Mouse (Mus musculus) liver, embryonic 16.5 days (tissue): ENCODE data around the gene Zfp503. TPM values are rescaled to one million over a fixed set of nuclear protein-coding genes. Genes with fewer than 3 reads are reported as not detected.

ENCODE experiments used
- ATAC-seq: fragments of 200-750 bp; cut with Nextera tagmentation; 2 replicates; pipeline ENCODE4 v1.8.0; 2017; ENCODE audit warnings: low read depth, mild to moderate bottlenecking, moderate number of reproducible peaks, moderate library complexity
- H3K27ac ChIP-seq: fragments of 300-500 bp; sonication (generic); 2 replicates; pipeline ENCODE4 v1.5.1; 2014; ENCODE audit warnings: mild to moderate bottlenecking, low read length
- H3K27me3 ChIP-seq: fragments of 300-500 bp; sonication (generic); 2 replicates; pipeline ENCODE4 v1.6.1; 2014; ENCODE audit warnings: low read depth, low read length, mixed read lengths; ENCODE audit not compliant: control insufficient read depth, insufficient read depth
- H3K36me3 ChIP-seq: fragments of 300-500 bp; sonication (generic); 2 replicates; pipeline ENCODE4 v1.6.1; 2014; ENCODE audit warnings: mild to moderate bottlenecking; ENCODE audit not compliant: control insufficient read depth, insufficient read depth
- H3K4me1 ChIP-seq: fragments of 300-500 bp; sonication (generic); 2 replicates; pipeline ENCODE4 v1.6.1; 2014; ENCODE audit warnings: low read depth, low read length, mixed read lengths; ENCODE audit not compliant: control insufficient read depth
- H3K4me2 ChIP-seq: fragments of 300-500 bp; sonication (generic); 2 replicates; pipeline ENCODE4 v1.6.1; 2014; ENCODE audit warnings: low read depth, low read length, mixed read lengths
- H3K4me3 ChIP-seq: fragments of 300-500 bp; sonication (generic); 2 replicates; pipeline ENCODE4 v1.5.1; 2014; ENCODE audit warnings: low read depth, mild to moderate bottlenecking, low read length
- H3K9ac ChIP-seq: fragments of 300-500 bp; sonication (generic); 2 replicates; pipeline ENCODE4 v1.6.1; 2014; ENCODE audit warnings: low read depth, low read length
- H3K9me3 ChIP-seq: fragments of 300-500 bp; sonication (generic); replicated peaks from 2 replicates; pipeline ENCODE4 v1.6.1; 2016; ENCODE audit warnings: low read length; ENCODE audit not compliant: control insufficient read depth
- WGBS: fragments of 180-500 bp; shearing (Covaris S2); extraction: QIAGEN DNeasy Blood & Tissue Kit; methylation state at CpG from one replicate; pipeline ENCODE4 v1.1.7; 2014; ENCODE audit not compliant: insufficient replicate concordance; 5-methylcytosine and 5-hydroxymethylcytosine counted together
- polyA plus RNA-seq: library from polyadenylated mRNA; unstranded; fragments of >200 nt; fragmentation: Nextera tagmentation; extraction: Ambion mirVana; gene quantifications from 2 replicates; pipeline ENCODE4 v1.2.1, GENCODE M21; 2015

Zfp503 gene
- polyA plus RNA-seq: 0.49 and 0.61 TPM in 2 replicates

- 1% methylated on average over 36 of the region's 37 CpGs for WGBS
- H3K9ac ChIP-seq: no peak within 1 kb of the TSS
Measured at GRCm38 (mm10) chr14:21989291-21989913, at the start of gene Zfp503. Zfp503 (minus strand) TSS chr14:21989601.

GRCm38 (mm10) chr14:22037498-22038131, 48.2 kb upstream of the Zfp503 start:
- Histone ChIP-seq H3K36me3 (no peaks in the 10 kb centered on the region), H3K9me3 (no peaks in the 10 kb centered on the region), H3K4me3 (no peak overlapping the region), H3K4me1 (no peaks in the 10 kb centered on the region), H3K9ac (no peak overlapping the region), H3K27me3 (no peaks in the 10 kb centered on the region), H3K4me2 (no peak overlapping the region), H3K27ac (no peak overlapping the region)
- WGBS: 73% methylated on average over 16 of the region's 16 CpGs
- ATAC-seq: no peak

More at GRCm38 (mm10) chr14:21989291-21989913, at the start of gene Zfp503:
- Histone ChIP-seq H3K4me2 (peak within 1 kb of the TSS; percentile 57), H3K4me3 (peak within 1 kb of the TSS; percentile 56), H3K27ac (no peak within 1 kb of the TSS), H3K36me3 (no peaks in the 10 kb centered on the region), H3K4me1 (peaks cover 3% of the 10 kb centered on the region), H3K27me3 (peaks cover 100% of the 10 kb centered on the region), H3K9me3 (no peaks in the 10 kb centered on the region)
- no peak for ATAC-seq

GRCm38 (mm10) chr14:22036802-22037497, 47.5 kb upstream of the Zfp503 start:
- no peak overlapping the region for H3K4me3 ChIP-seq
- H3K4me2 ChIP-seq: no peak overlapping the region
- no peak for ATAC-seq
- no peaks in the 10 kb centered on the region for H3K9me3 ChIP-seq
- H3K27ac ChIP-seq: no peak overlapping the region
- no peaks in the 10 kb centered on the region for H3K36me3 ChIP-seq
- WGBS: 75% methylated on average over 12 of the region's 12 CpGs
- no peaks in the 10 kb centered on the region for H3K4me1 ChIP-seq
- no peaks in the 10 kb centered on the region for H3K27me3 ChIP-seq
- no peak overlapping the region for H3K9ac ChIP-seq

- H3K27ac ChIP-seq: no peak overlapping the region
- H3K9me3 ChIP-seq: no peaks in the 10 kb centered on the region
- H3K4me1 ChIP-seq: no peaks in the 10 kb centered on the region
- no peak overlapping the region for H3K9ac ChIP-seq
- 71% methylated on average over 6 of the region's 6 CpGs for WGBS
- no peaks in the 10 kb centered on the region for H3K36me3 ChIP-seq
- H3K4me3 ChIP-seq: no peak overlapping the region
- no peak overlapping the region for H3K4me2 ChIP-seq
- ATAC-seq: no peak
- H3K27me3 ChIP-seq: no peaks in the 10 kb centered on the region
Measured at GRCm38 (mm10) chr14:22036338-22036737, 46.9 kb upstream of the Zfp503 start.

GRCm38 (mm10) chr14:22035900-22036299, 46.5 kb upstream of the Zfp503 start:
- Histone ChIP-seq H3K27ac (no peak overlapping the region), H3K4me2 (no peak overlapping the region), H3K27me3 (no peaks in the 10 kb centered on the region), H3K36me3 (no peaks in the 10 kb centered on the region), H3K9me3 (no peaks in the 10 kb centered on the region), H3K9ac (no peak overlapping the region), H3K4me1 (no peaks in the 10 kb centered on the region), H3K4me3 (no peak overlapping the region)
- no peak for ATAC-seq
- 49% methylated on average over 3 of the region's 3 CpGs for WGBS

GRCm38 (mm10) chr14:22023533-22023932, 34.1 kb upstream of the Zfp503 start:
- Histone ChIP-seq H3K4me2 (no peak overlapping the region), H3K9me3 (no peaks in the 10 kb centered on the region), H3K4me1 (peaks cover 3% of the 10 kb centered on the region), H3K27ac (no peak overlapping the region), H3K27me3 (no peaks in the 10 kb centered on the region), H3K36me3 (no peaks in the 10 kb centered on the region), H3K9ac (no peak overlapping the region), H3K4me3 (no peak overlapping the region)
- WGBS: 25% methylated on average over 4 of the region's 4 CpGs
- no peak for ATAC-seq

- H3K27ac ChIP-seq: no peak overlapping the region
- no peak for ATAC-seq
Measured at GRCm38 (mm10) chr14:22020885-22021284, 31.5 kb upstream of the Zfp503 start.

GRCm38 (mm10) chr14:22019949-22020845, 30.8 kb upstream of the Zfp503 start:
- H3K27ac ChIP-seq: peak overlapping the region; percentile 62

More at GRCm38 (mm10) chr14:22020885-22021284, 31.5 kb upstream of the Zfp503 start:
- Histone ChIP-seq H3K4me2 (no peak overlapping the region), H3K4me1 (peaks cover 3% of the 10 kb centered on the region), H3K4me3 (no peak overlapping the region), H3K9ac (no peak overlapping the region), H3K9me3 (no peaks in the 10 kb centered on the region), H3K36me3 (no peaks in the 10 kb centered on the region), H3K27me3 (no peaks in the 10 kb centered on the region)
- 17% methylated on average over 2 of the region's 2 CpGs for WGBS

More at GRCm38 (mm10) chr14:22019949-22020845, 30.8 kb upstream of the Zfp503 start:
- no peaks in the 10 kb centered on the region for H3K9me3 ChIP-seq
- H3K4me2 ChIP-seq: peak overlapping the region; percentile 72
- no peaks in the 10 kb centered on the region for H3K36me3 ChIP-seq
- peak overlapping the region; percentile 59 for H3K9ac ChIP-seq
- peak overlapping the region; percentile 52 for H3K4me3 ChIP-seq
- no peaks in the 10 kb centered on the region for H3K27me3 ChIP-seq
- H3K4me1 ChIP-seq: peaks cover 3% of the 10 kb centered on the region
- no peak for ATAC-seq
- WGBS: 9% methylated on average over 12 of the region's 12 CpGs
